Mouse (Mus musculus) megakaryocyte progenitor cell, adult 5-6 weeks (primary cell): Measurements from ENCODE around the gene C3ar1. TPM values are rescaled to one million over a fixed set of nuclear protein-coding genes. Genes with fewer than 3 reads are reported as not detected.
A peak's percentile ranks its signal among the peaks of the same experiment; 100 is the strongest.

Experiments
- ATAC-seq: replicated peaks from 2 replicates; pipeline ENCODE4 v1.8.0; 2016; ENCODE audit warnings: mild to moderate bottlenecking, moderate TSS enrichment, inconsistent platforms; ENCODE audit not compliant: poor library complexity
- total RNA-seq, 2 experiments: library from RNA; stranded (forward) in 1 of 2; stranded (reverse) in 1 of 2; fragments of 157-497, 149-512 nt in 1 of 2; fragments of 200-1000 nt in 1 of 2; gene quantifications; 2 replicates each; pipeline versions ENCODE4 v1.2.3 to v1.2.4; 2015 to 2017

Gene C3ar1
- total RNA-seq, 2 experiments from 2014 or later = not detected

GRCm38 (mm10) chr6:122800640-122801300 lies 55.2 kb downstream of the C3ar1 start:
- ATAC-seq = peak; percentile 16

Other genes starting within 250 kb of the C3ar1 start
- 9.5 and 10.8 TPM in 2 replicates for gene Gdf3, start 246.1 kb downstream of the C3ar1 start, total RNA-seq (2015)
- 4.2 and 6.7 TPM in 2 replicates for gene Gdf3, start 246.1 kb downstream of the C3ar1 start, total RNA-seq (2017)
- gene Dppa3, start 229.8 kb downstream of the C3ar1 start, total RNA-seq (2015) = not detected in 2 replicates
- gene Dppa3, start 229.8 kb downstream of the C3ar1 start, total RNA-seq (2017) = not detected in 2 replicates
- not detected in 2 replicates for gene Nanog, start 148.7 kb downstream of the C3ar1 start, total RNA-seq (2015)
- gene Nanog, start 148.7 kb downstream of the C3ar1 start, total RNA-seq (2017) = not detected in 2 replicates
- 7.0 and 10.0 TPM in 2 replicates for gene Slc2a3, start 54.5 kb downstream of the C3ar1 start, total RNA-seq (2015)
- gene Slc2a3, start 54.5 kb downstream of the C3ar1 start, total RNA-seq (2017) = 12.4 and 13.9 TPM in 2 replicates
- gene Foxj2, start 36.2 kb downstream of the C3ar1 start, total RNA-seq (2015) = 9.9 and 10.3 TPM in 2 replicates
- 3.0 and 3.5 TPM in 2 replicates for gene Foxj2, start 36.2 kb downstream of the C3ar1 start, total RNA-seq (2017)
- gene Necap1, start 18.3 kb upstream of the C3ar1 start, total RNA-seq (2015) = 23.2 and 23.3 TPM in 2 replicates
- gene Necap1, start 18.3 kb upstream of the C3ar1 start, total RNA-seq (2017) = 12.3 and 19.7 TPM in 2 replicates
- gene Clec4a1, start 65.7 kb upstream of the C3ar1 start, total RNA-seq (2015) = 2.1 and 2.9 TPM in 2 replicates
- 0.79 and 0.81 TPM in 2 replicates for gene Clec4a1, start 65.7 kb upstream of the C3ar1 start, total RNA-seq (2017)
- gene Clec4a3, start 96.4 kb upstream of the C3ar1 start, total RNA-seq (2015) = 3.1 and 3.3 TPM in 2 replicates
- gene Clec4a3, start 96.4 kb upstream of the C3ar1 start, total RNA-seq (2017) = 0.41 and 5.4 TPM in 2 replicates
- not detected in 2 replicates for gene Clec4a4, start 134.2 kb upstream of the C3ar1 start, total RNA-seq (2015)
- gene Clec4a4, start 134.2 kb upstream of the C3ar1 start, total RNA-seq (2017) = not detected in 2 replicates
- 0.74 and 1.1 TPM in 2 replicates for gene Clec4b1, start 193.8 kb upstream of the C3ar1 start, total RNA-seq (2015)
- 2.4 and 3.4 TPM in 2 replicates for gene Clec4b1, start 193.8 kb upstream of the C3ar1 start, total RNA-seq (2017)